Mouse (Mus musculus): ENCODE results near the gene Snx22. TPM values are rescaled to one million over a fixed set of nuclear protein-coding genes. Genes with fewer than 3 reads are reported as not detected.

Gene Snx22
- polyA plus RNA-seq, 1 experiment, result 1.6 TPM

- H3K36me3 ChIP-seq (ENCODE audit: control insufficient read depth, insufficient read depth, low read length), result peaks cover 2% of the 10 kb centered on the region; the same call in 1 of the 2 replicates
- no peaks in the 10 kb centered on the region for H3K4me1 ChIP-seq (ENCODE audit: control insufficient read depth, insufficient read depth, low read length)
- H3K27ac ChIP-seq (ENCODE audit: insufficient read depth, low read depth, low read length), result no peak overlapping the region
- TF ChIP-seq POLR2A (IDR thresholded peaks at IDR 0.05; ENCODE audit: low read depth, low read length), result no peak
- TF ChIP-seq CTCF (conservative IDR thresholded peaks at IDR 0.05; ENCODE audit: insufficient read depth, insufficient read length, low read depth, low read length), result no peak
- DNase-seq, result no peak
- no peaks in the 10 kb centered on the region for H3K27me3 ChIP-seq (replicated peaks; ENCODE audit: control insufficient read depth, insufficient read depth, low read length)
- no peak overlapping the region for H3K4me3 ChIP-seq (ENCODE audit: insufficient read depth, low read depth, low read length)
These were observed 48.9 kb downstream of the Snx22 start for GRCm38 (mm10) chr9:66020601-66021000.

Other genes with a start within 250 kb of the Snx22 start
- gene Zfp609, start 242.2 kb downstream of the Snx22 start, polyA plus RNA-seq (2012; rRNA removed), result 8.3 and 9.4 TPM in 2 replicates
- gene Pclaf, start 179.5 kb downstream of the Snx22 start, polyA plus RNA-seq (2012; rRNA removed), result 0.42 and 0.47 TPM in 2 replicates
- 11.9 and 13.2 TPM in 2 replicates for gene Trip4, start 160.9 kb downstream of the Snx22 start, polyA plus RNA-seq (2012; rRNA removed)
- gene Csnk1g1, start 160.8 kb downstream of the Snx22 start, polyA plus RNA-seq (2012; rRNA removed), result 4.0 and 4.3 TPM in 2 replicates
- 278 and 338 TPM in 2 replicates for gene Ppib, start 9.5 kb downstream of the Snx22 start, polyA plus RNA-seq (2012; rRNA removed)
- 74.3 and 76.7 TPM in 2 replicates for gene Snx1, start 56.9 kb upstream of the Snx22 start, polyA plus RNA-seq (2012; rRNA removed)
- gene Ciao2a, start 56.9 kb upstream of the Snx22 start, polyA plus RNA-seq (2012; rRNA removed), result 23.3 and 39.9 TPM in 2 replicates
- gene Dapk2, start 88.5 kb upstream of the Snx22 start, polyA plus RNA-seq (2012; rRNA removed), result 10.8 and 11.8 TPM in 2 replicates

All from kidney, adult 2 months (tissue).